Mouse (Mus musculus): ENCODE measurements around the gene Slc24a4.
"Not testable (repeated sequence)": the region's sequence is repeated elsewhere in the genome, so short reads cannot be mapped to it uniquely, and the experiment has no call there.

DNA sequence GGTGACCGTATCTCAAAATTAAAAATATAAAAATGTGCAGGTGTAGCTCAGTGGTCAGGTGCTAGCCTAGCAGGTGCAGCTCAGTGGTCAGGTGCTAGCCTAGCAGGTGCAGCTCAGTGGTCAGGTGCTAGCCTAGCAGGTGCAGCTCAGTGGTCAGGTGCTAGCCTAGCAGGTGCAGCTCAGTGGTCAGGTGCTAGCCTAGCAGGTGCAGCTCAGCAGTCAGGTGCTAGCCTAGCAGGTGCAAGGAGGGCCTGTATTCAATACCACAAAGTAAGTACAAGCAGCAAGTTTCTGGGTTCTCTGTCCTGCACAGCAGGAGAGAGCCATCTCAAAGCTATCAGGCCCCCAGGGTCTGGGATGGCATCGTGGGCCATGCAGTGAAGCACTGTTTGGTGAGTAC, 95.6 kb downstream of the Slc24a4 start:
- not testable (repeated sequence) for TF ChIP-seq POLR2A (IDR thresholded peaks at IDR 0.05; ENCODE audit: extremely low read depth, insufficient read depth, low read length); CTCF (IDR thresholded peaks at IDR 0.05; ENCODE audit: low read depth, low read length)
